Mouse (Mus musculus): ENCODE results near the gene Gm10203. TPM values are rescaled to one million over a fixed set of nuclear protein-coding genes. Genes with fewer than 3 reads are reported as not detected.
A peak's percentile ranks its signal among the peaks of the same experiment; 100 is the strongest.
"Not testable (repeated sequence)": the region's sequence is repeated elsewhere in the genome, so short reads cannot be mapped to it uniquely, and the experiment has no call there.

Gm10203 gene
- polyA plus RNA-seq, 1 experiment from 2014 or later = not detected

DNA sequence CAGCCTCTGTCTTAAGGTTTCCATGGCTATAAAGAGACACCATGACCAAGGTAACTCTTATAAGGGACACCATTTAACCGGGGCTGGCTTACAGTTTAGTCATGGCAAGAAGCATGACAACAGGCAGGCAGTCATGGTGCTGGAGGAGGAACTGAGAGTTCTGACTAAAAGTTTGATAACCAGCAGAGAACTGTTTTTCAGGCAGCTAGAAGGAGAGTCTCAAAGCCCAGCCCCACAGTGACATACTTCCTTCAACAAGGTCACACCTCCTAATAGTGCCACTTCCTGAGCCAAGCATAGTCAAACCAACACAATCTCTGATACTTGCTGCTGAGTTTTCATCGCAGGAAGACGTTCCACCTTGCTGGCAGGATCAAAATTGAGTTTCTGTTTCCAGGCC, 9.0 kb downstream of the Gm10203 start:
- Histone ChIP-seq H3K27ac (replicated peaks) (no peak overlapping the region), H3K9ac (replicated peaks) (no peak overlapping the region), H3K4me3 (no peak overlapping the region), H3K9me3 (no peaks in the 10 kb centered on the region), H3K27me3 (no peaks in the 10 kb centered on the region), H3K36me3 (no peaks in the 10 kb centered on the region), H3K4me2 (replicated peaks) (no peak overlapping the region), H3K4me1 (peaks cover 11% of the 10 kb centered on the region)
- ATAC-seq (replicated peaks) = no peak
- WGBS = 91% methylated on average over 3 of the region's 3 CpGs

DNA sequence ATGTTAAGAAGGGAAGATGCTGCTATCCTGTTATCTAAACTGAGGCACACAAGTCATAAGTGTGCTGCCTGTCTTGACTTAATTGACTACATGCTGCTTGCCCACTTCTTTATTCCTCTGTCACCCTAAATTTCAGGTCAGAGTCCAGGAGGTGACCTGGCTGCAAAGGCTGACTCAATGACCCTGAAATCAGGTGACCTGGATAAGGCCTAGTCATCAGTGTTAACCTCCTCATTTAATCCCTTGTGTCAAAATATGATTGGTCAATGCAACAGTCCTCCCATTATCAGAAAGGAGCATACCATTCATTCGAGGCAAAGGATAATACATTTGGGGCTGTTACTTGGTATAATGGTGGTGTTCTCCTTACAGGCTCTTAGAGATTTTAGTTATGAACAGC, 9.5 kb downstream of the Gm10203 start, which contains the start of gene Etfbkmt:
Gene Etfbkmt (plus strand): TSS at position 379 of the 400 bp plus-strand sequence.
- 80% methylated on average over 1 of the region's 1 CpGs for WGBS

DNA sequence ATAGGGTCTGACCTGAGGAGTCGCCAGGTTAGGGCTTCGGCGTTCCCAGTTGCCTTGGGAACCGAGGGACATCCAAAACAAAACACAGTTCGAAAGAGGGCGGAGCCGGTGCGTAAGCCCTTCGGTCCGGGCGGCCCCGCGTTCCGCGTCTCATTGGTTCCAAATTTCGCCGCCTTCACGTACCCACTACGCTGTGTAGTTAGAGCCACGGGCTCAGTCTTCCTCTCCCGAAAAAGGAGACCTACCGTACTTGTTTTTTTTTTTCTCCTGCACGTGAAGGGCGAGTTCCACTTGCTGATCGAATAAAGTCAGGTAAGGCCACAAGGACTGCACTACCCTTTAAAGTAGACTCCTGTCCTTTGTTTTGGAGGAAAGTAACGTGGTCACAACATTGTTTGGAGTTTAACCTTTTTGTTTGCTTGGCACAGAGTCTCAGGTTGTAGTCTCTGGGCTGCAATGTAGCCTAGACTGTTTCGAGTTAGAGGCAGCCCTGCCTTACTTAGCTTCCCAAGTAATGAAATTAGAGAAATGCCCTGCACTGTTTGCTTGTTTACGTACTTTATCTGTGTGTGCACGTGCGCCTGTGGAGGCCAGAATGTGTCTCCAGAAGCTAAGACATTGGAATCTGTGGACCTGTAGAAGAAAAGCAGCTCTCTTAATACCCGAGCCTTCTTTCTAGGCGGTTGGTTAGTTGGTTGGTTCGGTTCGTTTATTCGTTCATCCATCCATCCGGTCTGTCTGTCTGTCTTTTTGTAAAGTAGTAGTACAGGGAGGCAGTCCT, 11.6 kb downstream of the Gm10203 start:
- peak overlapping the region; percentile 32 for H3K9ac ChIP-seq (replicated peaks)
- WGBS = 5% methylated on average over 36 of the region's 36 CpGs
- H3K4me1 ChIP-seq = peaks cover 11% of the 10 kb centered on the region
- H3K4me3 ChIP-seq = peak overlapping the region; percentile 46
- H3K27me3 ChIP-seq = no peaks in the 10 kb centered on the region
- H3K9me3 ChIP-seq = no peaks in the 10 kb centered on the region
- H3K36me3 ChIP-seq = no peaks in the 10 kb centered on the region
- ATAC-seq (replicated peaks) = peak; percentile 90
- peak overlapping the region; percentile 63 for H3K4me2 ChIP-seq (replicated peaks)
- no peak overlapping the region for H3K27ac ChIP-seq (replicated peaks)

More for the DNA sequence above, 9.5 kb downstream of the Gm10203 start, which contains the start of gene Etfbkmt:
- Histone ChIP-seq H3K4me1 (peaks cover 11% of the 10 kb centered on the region), H3K9me3 (no peaks in the 10 kb centered on the region), H3K4me3 (no peak within 1 kb of the TSS), H3K9ac (replicated peaks) (no peak within 1 kb of the TSS), H3K36me3 (no peaks in the 10 kb centered on the region), H3K27me3 (no peaks in the 10 kb centered on the region), H3K4me2 (replicated peaks) (no peak within 1 kb of the TSS), H3K27ac (replicated peaks) (no peak within 1 kb of the TSS)
- ATAC-seq (replicated peaks) = no peak

DNA sequence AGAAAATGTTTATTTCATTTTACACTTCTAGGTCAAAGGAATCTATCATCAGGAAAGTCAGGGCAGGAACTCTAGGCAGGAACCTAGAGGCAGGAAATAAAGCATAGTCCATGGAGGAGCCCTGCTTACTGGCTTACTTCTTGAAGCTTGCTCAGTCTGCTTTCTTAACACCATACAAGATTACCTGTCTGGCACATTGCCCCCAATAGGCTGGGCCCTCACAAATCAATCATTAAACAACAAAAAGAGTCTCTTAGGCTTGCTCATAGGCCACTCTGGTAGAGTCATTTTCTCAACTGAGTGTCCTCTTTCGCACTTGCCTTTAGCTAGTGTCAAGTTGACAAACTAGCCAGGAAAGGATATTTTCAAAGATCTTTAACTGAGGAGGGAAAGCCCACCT, 15.2 kb downstream of the Gm10203 start:
- H3K4me1 ChIP-seq = peaks cover 11% of the 10 kb centered on the region
- H3K9me3 ChIP-seq = no peaks in the 10 kb centered on the region
- H3K36me3 ChIP-seq = no peaks in the 10 kb centered on the region
- H3K4me2 ChIP-seq (replicated peaks) = no peak overlapping the region
- H3K27ac ChIP-seq (replicated peaks) = no peak overlapping the region
- no peaks in the 10 kb centered on the region for H3K27me3 ChIP-seq
- H3K9ac ChIP-seq (replicated peaks) = no peak overlapping the region
- no peak for ATAC-seq (replicated peaks)
- no peak overlapping the region for H3K4me3 ChIP-seq
- 98% methylated on average over 1 of the region's 1 CpGs for WGBS

DNA sequence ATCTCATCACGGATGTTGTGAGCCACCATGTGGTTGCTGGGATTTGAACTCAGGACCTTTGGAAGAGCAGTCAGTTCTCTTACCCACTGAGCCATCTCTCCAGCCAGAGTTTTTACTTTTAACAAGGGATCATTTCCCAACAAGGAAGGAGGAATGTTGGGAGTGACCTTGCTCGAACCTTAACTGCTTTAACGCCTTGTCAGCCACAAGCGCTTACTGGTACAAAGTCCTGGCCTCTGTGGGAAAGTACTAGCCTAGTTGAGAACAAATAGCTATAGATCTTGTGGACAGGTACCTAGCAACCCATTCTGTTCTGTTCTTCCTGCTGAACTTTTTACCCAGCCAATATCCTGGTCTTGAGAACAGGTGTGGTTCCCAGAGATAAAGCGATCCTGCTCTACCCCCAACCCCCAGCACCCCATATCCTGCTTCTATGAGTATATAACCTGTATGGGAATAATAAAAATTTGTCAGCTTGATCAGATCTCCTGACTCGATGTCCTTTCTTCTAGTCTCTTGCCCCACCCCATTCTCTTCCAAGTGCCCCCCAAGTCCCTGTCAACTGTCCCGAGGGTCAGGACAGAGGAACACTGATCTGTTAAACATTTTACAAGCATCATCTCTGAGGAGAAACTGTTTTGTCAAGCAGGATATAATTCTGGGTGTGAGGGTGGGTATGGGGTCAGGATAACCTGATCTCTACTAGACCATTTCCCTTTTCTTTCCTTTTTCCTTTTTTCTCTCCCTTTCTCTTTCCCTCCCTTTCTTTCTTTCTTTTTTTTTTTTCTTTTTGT, 18.7 kb downstream of the Gm10203 start:
- ATAC-seq (replicated peaks) = no peak
- no peak overlapping the region for H3K27ac ChIP-seq (replicated peaks)
- no peak overlapping the region for H3K4me3 ChIP-seq
- no peak overlapping the region for H3K4me2 ChIP-seq (replicated peaks)
- H3K9ac ChIP-seq (replicated peaks) = no peak overlapping the region
- peaks cover 9% of the 10 kb centered on the region; the same call in 1 of the 2 replicates for H3K36me3 ChIP-seq
- 90% methylated on average over 7 of the region's 7 CpGs for WGBS
- H3K4me1 ChIP-seq = no peaks in the 10 kb centered on the region
- no peaks in the 10 kb centered on the region for H3K9me3 ChIP-seq
- H3K27me3 ChIP-seq = no peaks in the 10 kb centered on the region

DNA sequence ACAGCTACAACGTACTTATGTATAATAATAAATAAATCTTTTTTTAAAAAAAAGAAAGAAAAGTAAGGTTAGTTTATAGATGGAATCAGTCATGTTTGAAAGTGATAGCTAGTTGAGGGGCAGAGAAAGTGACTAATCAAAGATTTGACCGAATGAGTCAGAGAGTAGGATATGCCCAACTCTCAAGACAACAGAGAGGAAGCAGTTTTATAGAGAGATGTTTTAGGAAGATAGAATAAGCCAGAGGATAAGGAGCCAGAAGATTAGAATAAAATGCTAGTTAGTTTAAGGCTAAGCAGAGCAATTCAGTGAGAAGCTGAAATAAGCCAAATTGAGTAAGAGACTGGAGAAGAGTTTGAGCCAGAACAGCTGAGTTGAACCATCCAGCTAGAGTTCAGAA, 22.1 kb downstream of the Gm10203 start:
- Histone ChIP-seq H3K9me3 (no peaks in the 10 kb centered on the region), H3K4me3 (no peak overlapping the region), H3K27ac (replicated peaks) (no peak overlapping the region), H3K36me3 (peaks cover 16% of the 10 kb centered on the region), H3K4me1 (no peaks in the 10 kb centered on the region), H3K4me2 (replicated peaks) (no peak overlapping the region), H3K27me3 (no peaks in the 10 kb centered on the region), H3K9ac (replicated peaks) (no peak overlapping the region)
- ATAC-seq (replicated peaks) = no peak
- WGBS = 92% methylated on average over 2 of the region's 2 CpGs

DNA sequence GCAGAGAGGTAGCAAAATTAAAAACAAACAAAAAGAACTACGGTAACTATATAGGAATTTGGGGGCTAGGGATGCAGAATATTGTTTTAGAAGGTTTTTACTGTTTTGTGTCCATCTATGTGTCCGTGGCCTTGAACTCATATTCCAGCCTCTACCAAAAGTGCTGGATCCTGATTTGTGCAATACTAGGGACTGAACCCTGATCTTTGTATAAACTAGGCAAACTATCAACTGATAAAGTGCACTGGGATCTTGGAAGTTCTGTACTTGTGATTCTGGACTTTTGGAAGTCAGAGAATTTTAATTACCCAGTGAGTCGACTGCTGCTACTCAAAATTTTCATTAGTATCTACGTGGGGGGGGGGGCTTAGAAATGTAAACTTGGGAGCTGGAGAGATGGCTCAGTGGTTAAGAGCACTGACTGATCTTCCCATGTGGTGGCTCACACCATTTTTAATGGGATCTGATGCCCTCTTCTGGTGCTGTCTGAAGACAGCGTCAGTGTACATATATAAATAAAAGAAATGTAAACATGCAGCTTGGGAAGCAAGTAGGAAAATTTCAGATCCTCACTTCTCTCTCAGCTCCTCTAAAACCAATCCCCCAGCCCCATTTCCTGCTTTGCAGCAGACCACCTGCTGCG, 23.6 kb downstream of the Gm10203 start:
- ATAC-seq (replicated peaks) = no peak
- no peaks in the 10 kb centered on the region for H3K4me1 ChIP-seq
- H3K9me3 ChIP-seq = no peaks in the 10 kb centered on the region
- WGBS = 44% methylated on average over 6 of the region's 6 CpGs
- H3K27ac ChIP-seq (replicated peaks) = no peak overlapping the region
- no peaks in the 10 kb centered on the region for H3K27me3 ChIP-seq
- H3K4me3 ChIP-seq = no peak overlapping the region
- no peak overlapping the region for H3K9ac ChIP-seq (replicated peaks)
- H3K36me3 ChIP-seq = peaks cover 26% of the 10 kb centered on the region
- no peak overlapping the region for H3K4me2 ChIP-seq (replicated peaks)

DNA sequence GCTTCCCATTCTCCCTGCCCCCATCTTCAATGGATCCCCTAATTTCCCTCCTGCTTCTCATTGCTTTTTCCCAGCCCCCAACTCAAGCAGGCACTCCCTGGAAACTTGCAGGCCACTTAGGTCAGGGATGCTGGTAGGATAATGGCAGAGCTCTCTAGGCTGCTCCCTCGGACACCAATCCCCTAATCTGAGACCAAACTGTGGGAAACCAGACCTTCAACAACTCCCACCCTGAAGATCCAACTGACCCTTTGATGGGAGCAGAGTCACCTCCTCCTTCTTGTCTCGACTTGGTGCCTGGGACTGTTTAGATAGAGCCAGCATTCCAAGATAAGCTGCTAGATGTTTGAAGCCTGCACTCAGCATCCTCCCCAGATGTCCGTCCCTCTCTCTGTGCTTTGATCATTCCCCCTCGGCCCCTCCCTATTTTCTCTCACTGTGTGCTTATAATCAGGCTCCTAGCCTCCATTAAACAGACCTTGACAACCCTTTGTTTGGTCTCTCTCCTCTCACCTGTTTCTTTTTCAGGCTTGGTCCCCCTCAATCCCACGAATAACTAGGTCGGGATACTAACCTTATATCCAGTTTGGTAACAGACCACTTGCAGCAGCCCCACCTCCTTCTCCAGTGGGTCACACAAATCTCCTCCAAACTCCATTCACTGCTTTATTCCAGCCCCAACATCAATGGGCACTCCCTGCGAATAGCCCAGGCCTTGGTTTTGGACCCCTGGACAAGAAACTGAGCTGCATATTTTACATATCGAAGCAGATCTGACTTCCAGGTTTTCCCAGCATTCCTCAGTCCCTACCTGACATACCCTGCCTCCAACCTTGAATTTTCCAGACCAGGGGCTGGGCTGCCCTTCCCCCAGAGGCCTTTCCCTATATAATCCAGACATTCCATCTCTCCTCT, 24.4 kb downstream of the Gm10203 start:
- Histone ChIP-seq H3K9me3 (no peaks in the 10 kb centered on the region), H3K36me3 (peaks cover 32% of the 10 kb centered on the region), H3K4me1 (no peaks in the 10 kb centered on the region), H3K9ac (replicated peaks) (no peak overlapping the region), H3K4me3 (no peak overlapping the region), H3K4me2 (replicated peaks) (no peak overlapping the region), H3K27me3 (no peaks in the 10 kb centered on the region), H3K27ac (replicated peaks) (no peak overlapping the region)
- ATAC-seq (replicated peaks) = peak; percentile 29; the same call in 1 of the 2 replicates
- WGBS = 12% methylated on average over 8 of the region's 8 CpGs

DNA sequence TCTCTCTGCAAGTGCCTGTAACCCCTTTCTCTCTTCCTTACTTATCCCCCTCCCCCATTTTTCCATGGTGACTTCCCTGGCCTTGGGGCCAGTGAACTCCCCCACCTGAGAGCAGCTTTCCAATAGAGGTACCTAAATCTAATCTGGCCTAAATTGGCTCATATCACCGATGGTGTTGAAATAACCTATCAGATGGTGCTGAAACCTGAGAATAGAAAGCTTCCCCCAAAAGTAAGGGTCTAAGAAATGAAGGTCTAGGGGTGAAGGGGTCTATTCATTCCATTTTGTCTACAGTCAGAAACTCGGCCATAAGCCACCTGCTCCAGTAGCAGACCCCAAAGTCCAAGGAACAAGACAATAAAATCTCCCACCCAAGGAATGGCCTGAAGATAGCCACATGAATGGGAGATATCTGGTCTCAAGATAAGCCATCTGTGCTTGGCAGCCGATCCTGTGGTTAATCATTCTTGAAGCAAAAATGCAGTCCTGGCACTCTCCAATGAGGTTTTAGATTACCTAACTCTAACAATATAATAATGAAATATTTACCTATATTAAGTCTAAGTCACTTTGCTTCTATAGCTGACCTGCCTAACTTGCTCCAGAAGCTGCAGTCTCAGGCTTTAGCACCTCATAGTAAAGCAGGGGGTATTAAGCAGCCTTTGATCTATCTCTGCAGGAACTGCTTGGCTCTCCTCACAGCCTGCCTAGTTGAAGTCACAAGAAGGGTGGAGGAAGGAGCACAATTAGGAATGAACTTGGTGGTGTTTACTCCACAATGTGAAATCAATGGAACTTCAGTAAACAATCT, 25.3 kb downstream of the Gm10203 start:
- Histone ChIP-seq H3K4me3 (no peak overlapping the region), H3K27me3 (no peaks in the 10 kb centered on the region), H3K9ac (replicated peaks) (no peak overlapping the region), H3K4me1 (no peaks in the 10 kb centered on the region), H3K27ac (replicated peaks) (no peak overlapping the region), H3K36me3 (peaks cover 36% of the 10 kb centered on the region), H3K9me3 (no peaks in the 10 kb centered on the region), H3K4me2 (replicated peaks) (no peak overlapping the region)
- no peak for ATAC-seq (replicated peaks)
- WGBS = 74% methylated on average over 3 of the region's 3 CpGs

DNA sequence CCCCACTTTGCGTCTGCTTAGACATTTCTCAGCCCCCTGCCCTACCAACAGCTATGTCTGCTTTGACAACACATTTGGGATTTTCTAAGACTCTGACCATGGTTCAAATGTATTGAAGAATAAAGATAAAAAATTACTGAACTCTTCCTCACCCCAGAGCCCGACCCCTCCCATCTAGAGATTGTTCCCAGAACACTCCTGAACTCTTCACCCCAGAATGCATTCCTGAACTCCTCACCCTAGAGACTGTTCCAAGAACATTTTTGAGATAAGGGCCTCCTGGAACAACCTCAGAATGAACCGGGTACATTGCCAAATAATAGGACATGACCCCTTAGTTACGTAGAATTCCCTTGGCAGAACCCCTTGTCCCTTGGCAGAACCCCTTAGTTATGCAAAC, 37.1 kb downstream of the Gm10203 start:
- not testable (repeated sequence) for H3K9me3 ChIP-seq; H3K4me2 ChIP-seq (replicated peaks); ATAC-seq (replicated peaks); H3K27ac ChIP-seq (replicated peaks); H3K4me3 ChIP-seq; H3K27me3 ChIP-seq; H3K4me1 ChIP-seq; H3K9ac ChIP-seq (replicated peaks)
- peaks cover 64% of the 10 kb centered on the region for H3K36me3 ChIP-seq
- 92% methylated on average over 3 of the region's 4 CpGs for WGBS

DNA sequence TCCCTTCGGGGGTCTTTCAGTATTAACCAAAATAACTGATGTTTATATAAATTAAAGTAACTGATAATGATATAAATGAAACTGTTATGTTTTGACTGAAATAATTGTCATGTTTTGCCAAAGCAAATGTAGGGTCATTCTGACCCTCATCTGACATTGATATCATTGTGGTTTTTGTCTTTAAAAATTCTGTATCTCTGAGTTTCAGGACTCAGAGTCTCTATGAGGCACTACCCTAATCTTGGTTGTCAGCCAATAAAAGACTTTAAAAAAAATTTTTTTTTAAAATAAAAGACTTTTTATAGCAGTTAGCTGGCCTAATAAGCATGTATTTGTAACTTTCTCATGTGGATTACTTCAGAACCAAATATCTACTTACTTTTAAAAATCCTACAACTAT, 37.7 kb downstream of the Gm10203 start:
- WGBS = 88% methylated on average over 1 of the region's 1 CpGs
- H3K36me3 ChIP-seq = peaks cover 60% of the 10 kb centered on the region

More for the DNA sequence above, 37.7 kb downstream of the Gm10203 start:
- H3K27me3 ChIP-seq = no peaks in the 10 kb centered on the region
- no peak overlapping the region for H3K27ac ChIP-seq (replicated peaks)
- no peaks in the 10 kb centered on the region for H3K4me1 ChIP-seq
- no peak overlapping the region for H3K4me2 ChIP-seq (replicated peaks)
- H3K9ac ChIP-seq (replicated peaks) = no peak overlapping the region
- no peak for ATAC-seq (replicated peaks)
- no peak overlapping the region for H3K4me3 ChIP-seq
- no peaks in the 10 kb centered on the region for H3K9me3 ChIP-seq
